ENCODE assay signal across 26 mouse cellular contexts in the genomic region with DNA sequence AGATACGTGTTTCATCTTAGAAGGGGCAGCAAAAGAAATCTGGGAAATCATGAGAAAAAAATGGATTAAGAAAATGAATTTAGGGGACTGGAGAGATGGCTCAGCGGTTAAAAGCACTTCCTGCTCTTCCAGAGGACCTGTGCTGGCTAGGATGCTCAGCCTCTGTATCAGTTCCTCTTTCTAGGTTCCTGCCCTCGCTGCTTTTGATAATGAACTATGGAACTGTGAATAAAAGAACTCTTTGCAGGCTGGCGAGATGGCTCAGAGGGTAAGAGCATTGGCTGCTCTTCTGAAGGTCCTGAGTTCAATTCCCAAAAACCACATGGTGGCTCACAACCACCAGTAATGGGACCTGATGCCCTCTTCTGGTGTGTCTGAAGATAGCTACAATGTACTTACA. TPM values are rescaled to one million over a fixed set of nuclear protein-coding genes. Genes with fewer than 3 reads are reported as not detected.
DNase-seq lines count a peak whose midpoint lies in the region; ATAC-seq and TF ChIP-seq lines count a peak whose summit lies in the region.
"Had no signal": no experiment of that assay in that cellular context is flagged by ENCODE, and none has a peak within 500 bp of the region (broad histone marks: within the 10 kb centered on the region; RNA-seq: fewer than 3 reads in every experiment).

No protein-coding gene starts in this region.

- no peak for TF ChIP-seq POLR2A in heart, adult 2 months (IDR thresholded peaks at IDR 0.05; ENCODE audit: insufficient read depth, low read depth, low read length)
- no peak for TF ChIP-seq POLR2A in MEL (IDR thresholded peaks at IDR 0.05; ENCODE audit: control insufficient read depth in 1 of 2, insufficient read depth in 1 of 2, low read depth in 1 of 2, low read length in 2 of 2, poor library complexity in 1 of 2)

- no peak for TF ChIP-seq RAD21 in MEL (IDR thresholded peaks at IDR 0.05; ENCODE audit: low read depth, low read length)

- no peak overlapping the region for H3K4me3 ChIP-seq in heart, embryonic 10.5 days
- no peak overlapping the region for H3K4me3 ChIP-seq in heart, adult 2 months
- H3K4me3 ChIP-seq in MEL (ENCODE audit: control insufficient read depth in 1 of 2, insufficient read depth in 1 of 2, low read depth in 2 of 2, low read length in 2 of 2), result no peak overlapping the region
- no peak overlapping the region for H3K4me3 ChIP-seq in limb, embryonic 10.5 days
- H3K4me3 ChIP-seq: embryonic facial prominence, embryonic 15.5 days; erythroblast, embryonic 14.5 days; forebrain, embryonic 10.5 days; forebrain, embryonic 15.5 days; hindbrain, embryonic 13.5 days had no signal

- H3K79me2 ChIP-seq in heart, adult 2 months (replicated peaks; ENCODE audit: control insufficient read depth, insufficient read depth, low read length), result no peaks in the 10 kb centered on the region
- H3K79me2 ChIP-seq in MEL (ENCODE audit: control insufficient read depth, insufficient read depth, low read length, poor library complexity), result no peaks in the 10 kb centered on the region

- H3K9me3 ChIP-seq in heart, embryonic 10.5 days, result no peaks in the 10 kb centered on the region
- H3K9me3 ChIP-seq in MEL (replicated peaks; ENCODE audit: insufficient read depth, low read length), result no peaks in the 10 kb centered on the region
- no peaks in the 10 kb centered on the region for H3K9me3 ChIP-seq in limb, embryonic 10.5 days (replicated peaks)
- H3K9me3 ChIP-seq: embryonic facial prominence, embryonic 15.5 days; forebrain, embryonic 10.5 days; forebrain, embryonic 15.5 days; G1E; hindbrain, embryonic 13.5 days had no signal

- no peaks in the 10 kb centered on the region for H3K36me3 ChIP-seq in heart, embryonic 10.5 days
- no peaks in the 10 kb centered on the region for H3K36me3 ChIP-seq in heart, adult 2 months (ENCODE audit: control insufficient read depth, insufficient read depth, low read length)
- peaks cover 0 to 3% of the 10 kb centered on the region in 2 experiments; a peak in 2 of 4 replicates for H3K36me3 ChIP-seq in MEL (ENCODE audit: control insufficient read depth in 1 of 2, insufficient read depth in 2 of 2, low read length in 2 of 2)
- no peaks in the 10 kb centered on the region for H3K36me3 ChIP-seq in limb, embryonic 10.5 days
- H3K36me3 ChIP-seq: embryonic facial prominence, embryonic 15.5 days; forebrain, embryonic 10.5 days; forebrain, embryonic 15.5 days; G1E had no signal

- peak; percentile 51 for DNase-seq in heart, embryonic 10.5 days (ENCODE audit: low spot score)
- no peak for DNase-seq in heart, adult 2 months
- DNase-seq in MEL (ENCODE audit: low read depth, low spot score), result peak; percentile 80
- DNase-seq in urinary bladder, postnatal 4 days (ENCODE audit: low spot score in 2 of 2), result no peak
- DNase-seq in limb, embryonic 10.5 days (ENCODE audit: low spot score), result no peak
- no peak for DNase-seq in lung, postnatal 36 days
- DNase-seq: adrenal gland, adult 2 months; adrenal gland, postnatal 25 days; cerebellum, adult 2 months; cerebellum, postnatal 10 days; embryo, embryonic 11 days; gastrocnemius, postnatal 14 days; heart, postnatal 10 days; heart, postnatal 4 days had no signal

- TF ChIP-seq CTCF in heart, adult 2 months (IDR thresholded peaks at IDR 0.05), result no peak
- no peak; a peak in 1 of 6 replicates for TF ChIP-seq CTCF in MEL (IDR thresholded peaks at IDR 0.05 in 2 of 3, conservative IDR thresholded peaks at IDR 0.05 in 1 of 3; ENCODE audit: control insufficient read depth in 1 of 3, insufficient read depth in 1 of 3, low read depth in 2 of 3, low read length in 3 of 3, poor library complexity in 1 of 3, severe bottlenecking in 1 of 3)

- 73% methylated on average over 4 of the region's 4 CpGs for WGBS in heart, embryonic 10.5 days
- 61% methylated on average over 4 of the region's 4 CpGs for WGBS in heart, adult 2 months
- 88% methylated on average over 4 of the region's 4 CpGs for WGBS in limb, embryonic 10.5 days

- no peak overlapping the region for H3K9ac ChIP-seq in heart, adult 2 months (ENCODE audit: low read depth, low read length)
- no peak overlapping the region for H3K9ac ChIP-seq in MEL (ENCODE audit: control insufficient read depth, low read depth, low read length, poor library complexity, severe bottlenecking)
- H3K9ac ChIP-seq: embryonic facial prominence, embryonic 15.5 days; forebrain, embryonic 15.5 days; hindbrain, embryonic 13.5 days had no signal

- no peaks in the 10 kb centered on the region for H3K27me3 ChIP-seq in heart, embryonic 10.5 days (ENCODE audit: insufficient read depth, poor library complexity, severe bottlenecking)
- H3K27me3 ChIP-seq in heart, adult 2 months (ENCODE audit: control insufficient read depth, insufficient read depth, low read length), result no peaks in the 10 kb centered on the region
- H3K27me3 ChIP-seq in MEL (ENCODE audit: control insufficient read depth in 1 of 2, insufficient read depth in 2 of 2, low read length in 2 of 2), result no peaks in the 10 kb centered on the region
- H3K27me3 ChIP-seq in limb, embryonic 10.5 days (ENCODE audit: low read depth, poor library complexity, severe bottlenecking), result no peaks in the 10 kb centered on the region
- H3K27me3 ChIP-seq: embryonic facial prominence, embryonic 15.5 days; forebrain, embryonic 15.5 days; hindbrain, embryonic 13.5 days had no signal

- ATAC-seq in hematopoietic stem cell, adult 5-6 weeks (replicated peaks in 1 of 2; ENCODE audit: insufficient read depth in 1 of 2, low FRiP score in 2 of 2, low TSS enrichment in 1 of 2, low read depth in 1 of 2, poor library complexity in 2 of 2, severe bottlenecking in 2 of 2), result peak; percentile 44 to 80; a peak in 3 of 4 replicates
- 0 out of 2 replicates have a peak, but pooled peaks have one; percentile 23 for ATAC-seq in neutrophil, adult 5-6 weeks (ENCODE audit: extremely low read depth, insufficient number of reproducible peaks, low FRiP score, poor library complexity, severe bottlenecking)
- ATAC-seq: forebrain, embryonic 15.5 days; hindbrain, postnatal 0 days had no signal

- TF ChIP-seq EP300 in heart, adult 2 months (IDR thresholded peaks at IDR 0.05; ENCODE audit: insufficient read depth, low read depth, low read length), result no peak
- TF ChIP-seq EP300 in MEL (IDR thresholded peaks at IDR 0.05; ENCODE audit: low read depth in 1 of 2, low read length in 2 of 2), result no peak

- intact Hi-C loops in heart, adult 2 months (cut with DNase I), result no loop called here

- H3K4me1 ChIP-seq in heart, embryonic 10.5 days, result peaks cover 8% of the 10 kb centered on the region
- H3K4me1 ChIP-seq in heart, adult 2 months (ENCODE audit: control insufficient read depth, insufficient read depth, low read length), result no peaks in the 10 kb centered on the region
- H3K4me1 ChIP-seq in MEL (ENCODE audit: control insufficient read depth in 1 of 2, insufficient read depth in 2 of 2, low read length in 2 of 2), result peaks cover 4 to 11% of the 10 kb centered on the region in 2 experiments; a peak in 2 of 4 replicates
- H3K4me1 ChIP-seq in limb, embryonic 10.5 days, result no peaks in the 10 kb centered on the region
- H3K4me1 ChIP-seq: embryonic facial prominence, embryonic 15.5 days; forebrain, embryonic 15.5 days; hindbrain, embryonic 13.5 days had no signal

- no peak overlapping the region for H3K27ac ChIP-seq in heart, embryonic 10.5 days
- H3K27ac ChIP-seq in heart, adult 2 months, result no peak overlapping the region
- no peak overlapping the region for H3K27ac ChIP-seq in MEL (ENCODE audit: control insufficient read depth, low read depth, low read length)
- no peak overlapping the region for H3K27ac ChIP-seq in limb, embryonic 10.5 days
- H3K27ac ChIP-seq: embryonic facial prominence, embryonic 15.5 days; forebrain, embryonic 10.5 days; forebrain, embryonic 15.5 days; hindbrain, embryonic 13.5 days; hindbrain, postnatal 0 days had no signal

TF ChIP-seq in MEL, 35 proteins besides CTCF, POLR2A, EP300 and RAD21:
- TF ChIP-seq TBP (IDR thresholded peaks at IDR 0.05; ENCODE audit: low read depth, low read length) (peak; percentile 97), ELF1 (IDR thresholded peaks at IDR 0.05; ENCODE audit: low read depth, low read length) (0 out of 2 replicates have a peak, but pooled peaks have one; percentile 30), RCOR1 (IDR thresholded peaks at IDR 0.05; ENCODE audit: low read depth, low read length) (peak; percentile 47; the same call in 1 of the 2 replicates), BHLHE40 (IDR thresholded peaks at IDR 0.05; ENCODE audit: borderline replicate concordance, low read depth, low read length) (no peak)

RNA-seq across cellular contexts. Expression of gene Tcp11l1, which starts 21.2 kb away (rescaled TPM):
- polyA plus RNA-seq in heart, embryonic 10.5 days (2016; fragmentation: Nextera tagmentation; extraction: Ambion mirVana), result 35.0 and 36.4 TPM in 2 replicates
- 1 to 10 TPM; 8.0 to 8.1 TPM for total RNA-seq in heart, adult 2 months (2021)
- 3.0 and 3.6 TPM in 2 replicates for polyA plus RNA-seq in heart, adult 2 months (2012; rRNA removed)
- 26.7 and 28.6 TPM in 2 replicates for total RNA-seq in MEL (2012; rRNA removed)
- polyA plus RNA-seq in MEL (2012; ENCODE audit: insufficient read depth in 1 of 2, insufficient read length in 2 of 2, low read depth in 1 of 2, low replicate concordance in 2 of 2, missing spikeins in 1 of 2), result 10 to 100 TPM in 1 of 2 experiments, not detected in 1; 22.1 TPM
- 12.6 and 15.9 TPM in 2 replicates for total RNA-seq in hematopoietic stem cell, adult 5-6 weeks (2017)
- 0.81 and 1.2 TPM in 2 replicates for total RNA-seq in neutrophil, adult 5-6 weeks (2017)
- polyA plus RNA-seq in limb, embryonic 10.5 days (2016; fragmentation: Nextera tagmentation; extraction: Ambion mirVana), result 35.0 and 52.5 TPM in 2 replicates

RNA-seq across cellular contexts. Expression of gene Pin1rt1, which starts 25.5 kb away (rescaled TPM):
- not detected in 2 replicates for polyA plus RNA-seq in heart, embryonic 10.5 days (2016; fragmentation: Nextera tagmentation; extraction: Ambion mirVana)
- not detected for total RNA-seq in heart, adult 2 months (2021)
- not detected in 2 replicates for polyA plus RNA-seq in heart, adult 2 months (2012; rRNA removed)
- total RNA-seq in MEL (2012; rRNA removed), result not detected in 2 replicates
- polyA plus RNA-seq in MEL (2012; ENCODE audit: insufficient read depth in 1 of 2, insufficient read length in 2 of 2, low read depth in 1 of 2, low replicate concordance in 2 of 2, missing spikeins in 1 of 2), result under 1 TPM in 1 of 2 experiments, not detected in 1; 0.07 TPM
- total RNA-seq in hematopoietic stem cell, adult 5-6 weeks (2017), result not detected in 2 replicates
- total RNA-seq in neutrophil, adult 5-6 weeks (2017), result not detected in 2 replicates
- 0.13 TPM in 1 of 2 replicates, not detected in the other for polyA plus RNA-seq in limb, embryonic 10.5 days (2016; fragmentation: Nextera tagmentation; extraction: Ambion mirVana)
- total RNA-seq: adrenal gland, adult 2 months; adrenal gland, postnatal 25 days; G1E; gastrocnemius, adult 18-20 months; gastrocnemius, postnatal 14 days; heart, postnatal 10 days; heart, postnatal 4 days; hindbrain, postnatal 0 days had no signal
- polyA plus RNA-seq: adrenal gland, adult 2 months; embryonic facial prominence, embryonic 11.5 days; embryonic facial prominence, embryonic 15.5 days; erythroblast, embryonic 14.5 days; G1E; heart, embryonic 14.5 days; hindbrain, embryonic 13.5 days; hindbrain, postnatal 0 days had no signal

RNA-seq across cellular contexts. Expression of gene Depdc7, which starts 52.0 kb away (rescaled TPM):
- polyA plus RNA-seq in heart, embryonic 10.5 days (2016; fragmentation: Nextera tagmentation; extraction: Ambion mirVana), result 3.8 and 5.5 TPM in 2 replicates
- total RNA-seq in heart, adult 2 months (2021), result 1 to 10 TPM in 1 of 2 experiments, under 1 TPM in 1; 0.89 to 1.4 TPM
- 0.82 and 0.86 TPM in 2 replicates for polyA plus RNA-seq in heart, adult 2 months (2012; rRNA removed)
- 7.1 and 8.0 TPM in 2 replicates for total RNA-seq in MEL (2012; rRNA removed)
- 1 to 10 TPM in 1 of 2 experiments, not detected in 1; 8.6 TPM for polyA plus RNA-seq in MEL (2012; ENCODE audit: insufficient read depth in 1 of 2, insufficient read length in 2 of 2, low read depth in 1 of 2, low replicate concordance in 2 of 2, missing spikeins in 1 of 2)
- total RNA-seq in hematopoietic stem cell, adult 5-6 weeks (2017), result 0.88 and 1.6 TPM in 2 replicates
- 0.58 and 1.5 TPM in 2 replicates for total RNA-seq in neutrophil, adult 5-6 weeks (2017)
- 1.8 and 2.7 TPM in 2 replicates for polyA plus RNA-seq in limb, embryonic 10.5 days (2016; fragmentation: Nextera tagmentation; extraction: Ambion mirVana)
- polyA plus RNA-seq: erythroblast, embryonic 14.5 days had no signal

Comparison
In these comparisons a context has a peak if more than half of its experiments do, and no peak if none do; other contexts are left out.
1. DNase-seq: peak in heart, embryonic 10.5 days (single experiment) and MEL (single experiment); none in heart, adult 2 months (0 of 2), urinary bladder, postnatal 4 days (0 of 2), limb, embryonic 10.5 days (single experiment) and lung, postnatal 36 days (single experiment).